ENCODE assay signal across 25 mouse cellular contexts in genomic region chr16:72587376-72588072, GRCm38 (mm10).
A peak's percentile ranks its signal among the peaks of the same experiment; 100 is the strongest.
DNase-seq lines count a peak whose midpoint lies in the region; ATAC-seq and TF ChIP-seq lines count a peak whose summit lies in the region.
"Had no signal": no experiment of that assay in that cellular context is flagged by ENCODE, and none has a peak within 500 bp of the region (broad histone marks: within the 10 kb centered on the region; RNA-seq: fewer than 3 reads in every experiment).

No protein-coding gene starts in this region.

- H3K27me3 ChIP-seq in midbrain, embryonic 11.5 days (ENCODE audit: control insufficient read depth, insufficient read depth, low read length): no peaks in the 10 kb centered on the region
- no peaks in the 10 kb centered on the region for H3K27me3 ChIP-seq in midbrain, embryonic 16.5 days (ENCODE audit: control insufficient read depth, insufficient read depth, low read depth, low read length)
- no peaks in the 10 kb centered on the region for H3K27me3 ChIP-seq in intestine, postnatal 0 days (replicated peaks; ENCODE audit: control insufficient read depth, insufficient read depth, low read length)
- H3K27me3 ChIP-seq: embryonic facial prominence, embryonic 13.5 days; forebrain, embryonic 13.5 days; hindbrain, embryonic 12.5 days; hindbrain, embryonic 15.5 days had no signal

- peak; percentile 56; the same call in 1 of the 2 replicates for ATAC-seq in midbrain, embryonic 11.5 days (ENCODE audit: low FRiP score)
- no peak for ATAC-seq in midbrain, embryonic 16.5 days
- no peak for ATAC-seq in intestine, postnatal 0 days
- no peak for ATAC-seq in megakaryocyte-erythroid progenitor cell, adult 5-6 weeks (replicated peaks; ENCODE audit: low FRiP score, low TSS enrichment, poor library complexity, severe bottlenecking)
- ATAC-seq: activated CD4-positive, CD25-positive, alpha-beta regulatory T cell, adult 4 months; forebrain, embryonic 13.5 days; forebrain, embryonic 16.5 days had no signal

- H3K9ac ChIP-seq in midbrain, embryonic 11.5 days (ENCODE audit: low read length): no peak overlapping the region
- H3K9ac ChIP-seq in midbrain, embryonic 16.5 days (ENCODE audit: low read depth, low read length): no peak overlapping the region
- no peak overlapping the region for H3K9ac ChIP-seq in intestine, postnatal 0 days (ENCODE audit: low read depth, low read length)
- H3K9ac ChIP-seq: embryonic facial prominence, embryonic 13.5 days; forebrain, embryonic 13.5 days; hindbrain, embryonic 12.5 days; hindbrain, embryonic 15.5 days had no signal

- no peak overlapping the region for H3K4me3 ChIP-seq in midbrain, embryonic 11.5 days (ENCODE audit: low read depth, low read length)
- no peak overlapping the region for H3K4me3 ChIP-seq in midbrain, embryonic 16.5 days (ENCODE audit: low read depth, low read length)
- H3K4me3 ChIP-seq in intestine, postnatal 0 days (ENCODE audit: low read depth, low read length): no peak overlapping the region
- H3K4me3 ChIP-seq: embryonic facial prominence, embryonic 13.5 days; forebrain, embryonic 10.5 days; forebrain, embryonic 13.5 days; gastrocnemius, adult 2 months; hindbrain, embryonic 12.5 days; hindbrain, embryonic 15.5 days had no signal

- WGBS in midbrain, embryonic 11.5 days: 67% methylated on average over 3 of the region's 3 CpGs
- WGBS in midbrain, embryonic 16.5 days: 67% methylated on average over 3 of the region's 3 CpGs
- 57% methylated on average over 3 of the region's 3 CpGs for WGBS in intestine, postnatal 0 days

- TF ChIP-seq CTCF in intestine, postnatal 0 days (IDR thresholded peaks at IDR 0.05; ENCODE audit: low read depth): no peak

- H3K4me1 ChIP-seq in midbrain, embryonic 11.5 days (ENCODE audit: control insufficient read depth, insufficient read depth, low read length): no peaks in the 10 kb centered on the region
- peaks cover 9% of the 10 kb centered on the region for H3K4me1 ChIP-seq in midbrain, embryonic 16.5 days (ENCODE audit: control insufficient read depth, insufficient read depth, low read length)
- no peaks in the 10 kb centered on the region for H3K4me1 ChIP-seq in intestine, postnatal 0 days (replicated peaks; ENCODE audit: control insufficient read depth, insufficient read depth, low read length)
- H3K4me1 ChIP-seq: embryonic facial prominence, embryonic 13.5 days had no signal

- H3K4me2 ChIP-seq in midbrain, embryonic 11.5 days: no peak overlapping the region
- no peak overlapping the region for H3K4me2 ChIP-seq in midbrain, embryonic 16.5 days (ENCODE audit: low read length)
- H3K4me2 ChIP-seq in intestine, postnatal 0 days (replicated peaks; ENCODE audit: low read depth): no peak overlapping the region
- H3K4me2 ChIP-seq: embryonic facial prominence, embryonic 13.5 days; forebrain, embryonic 13.5 days; heart, embryonic 11.5 days; hindbrain, embryonic 12.5 days; hindbrain, embryonic 15.5 days had no signal

- no peak overlapping the region for H3K27ac ChIP-seq in midbrain, embryonic 11.5 days (ENCODE audit: low read depth, low read length)
- H3K27ac ChIP-seq in midbrain, embryonic 16.5 days (ENCODE audit: low read length): no peak overlapping the region
- H3K27ac ChIP-seq in intestine, postnatal 0 days (ENCODE audit: low read depth, low read length): no peak overlapping the region
- H3K27ac ChIP-seq: embryonic facial prominence, embryonic 13.5 days; forebrain, embryonic 10.5 days; forebrain, embryonic 13.5 days; gastrocnemius, adult 2 months; hindbrain, embryonic 12.5 days; hindbrain, embryonic 15.5 days had no signal

- no peaks in the 10 kb centered on the region for H3K9me3 ChIP-seq in midbrain, embryonic 11.5 days (ENCODE audit: control insufficient read depth, low read length)
- no peaks in the 10 kb centered on the region for H3K9me3 ChIP-seq in midbrain, embryonic 16.5 days (replicated peaks; ENCODE audit: control insufficient read depth, low read length, poor library complexity, severe bottlenecking)
- H3K9me3 ChIP-seq in intestine, postnatal 0 days (ENCODE audit: control insufficient read depth): no peaks in the 10 kb centered on the region
- H3K9me3 ChIP-seq: embryonic facial prominence, embryonic 13.5 days; forebrain, embryonic 10.5 days; forebrain, embryonic 13.5 days; hindbrain, embryonic 12.5 days; hindbrain, embryonic 15.5 days had no signal

- peak; percentile 23 for DNase-seq in embryo, embryonic 10 days (ENCODE audit: low spot score)
- DNase-seq in embryo, embryonic 9.5 days (ENCODE audit: extremely low spot score): no peak
- DNase-seq in midbrain, embryonic 11.5 days (ENCODE audit: low spot score, missing footprints): no peak
- peak; percentile 39 for DNase-seq in embryo, embryonic 10.5 days (ENCODE audit: low spot score)
- peak; percentile 28 for DNase-seq in forelimb bud, embryonic 11.5 days (ENCODE audit: low read depth, low spot score)
- DNase-seq: adrenal gland, adult 8-10 months; adrenal gland, postnatal 25 days; cerebellum, adult 11-12 months; cerebellum, adult 8-10 months; cerebellum, postnatal 10 days; cerebellum, postnatal 36 days; gastrocnemius, adult 2 months; gastrocnemius, postnatal 14 days; heart, adult 11 months had no signal

- H3K36me3 ChIP-seq in midbrain, embryonic 11.5 days (ENCODE audit: control insufficient read depth, insufficient read depth, low read length): no peaks in the 10 kb centered on the region
- no peaks in the 10 kb centered on the region for H3K36me3 ChIP-seq in midbrain, embryonic 16.5 days (ENCODE audit: control insufficient read depth, insufficient read depth, low read length)
- H3K36me3 ChIP-seq in intestine, postnatal 0 days (ENCODE audit: control insufficient read depth, insufficient read depth): no peaks in the 10 kb centered on the region
- H3K36me3 ChIP-seq: embryonic facial prominence, embryonic 13.5 days; forebrain, embryonic 10.5 days; hindbrain, embryonic 12.5 days; hindbrain, embryonic 15.5 days had no signal

Comparison
In these comparisons a context has a peak if more than half of its experiments do, and no peak if none do; other contexts are left out.
1. DNase-seq: peak in embryo, embryonic 10 days (single experiment), embryo, embryonic 10.5 days (single experiment) and forelimb bud, embryonic 11.5 days (single experiment); none in embryo, embryonic 9.5 days (single experiment) and midbrain, embryonic 11.5 days (single experiment).